ENCODE assay signal across 8 mouse cellular contexts in genomic region chr6:89200514-89201284, GRCm38 (mm10).
DNase-seq lines count a peak whose midpoint lies in the region; ATAC-seq and TF ChIP-seq lines count a peak whose summit lies in the region.
"Not testable (repeated sequence)": the region's sequence is repeated elsewhere in the genome, so short reads cannot be mapped to it uniquely, and the experiment has no call there.

No protein-coding gene starts in this region.

- H3K9ac ChIP-seq in forebrain, embryonic 11.5 days (ENCODE audit: low read length); heart, embryonic 13.5 days; hindbrain, embryonic 14.5 days; limb, embryonic 13.5 days; lung, embryonic 15.5 days; midbrain, postnatal 0 days (replicated peaks; ENCODE audit: low read length, poor library complexity, severe bottlenecking): not testable (repeated sequence)

- H3K27me3 ChIP-seq in forebrain, embryonic 11.5 days (ENCODE audit: control insufficient read depth, insufficient read depth, low read length); heart, embryonic 13.5 days (replicated peaks); hindbrain, embryonic 14.5 days (ENCODE audit: control insufficient read depth, insufficient read depth, low read length); limb, embryonic 13.5 days; lung, embryonic 15.5 days; midbrain, postnatal 0 days (ENCODE audit: insufficient read depth, low read length): not testable (repeated sequence)

- not testable (repeated sequence) for H3K36me3 ChIP-seq in forebrain, embryonic 11.5 days (ENCODE audit: control insufficient read depth, insufficient read depth, low read length); heart, embryonic 13.5 days; hindbrain, embryonic 14.5 days (replicated peaks; ENCODE audit: control insufficient read depth, insufficient read depth); limb, embryonic 13.5 days; lung, embryonic 15.5 days; midbrain, postnatal 0 days (ENCODE audit: insufficient read depth, low read length)

- WGBS in forebrain, embryonic 11.5 days, result 9% methylated on average over 19 of the region's 19 CpGs
- 12% methylated on average over 19 of the region's 19 CpGs for WGBS in heart, embryonic 13.5 days
- 16% methylated on average over 19 of the region's 19 CpGs for WGBS in hindbrain, embryonic 14.5 days
- 12% methylated on average over 19 of the region's 19 CpGs for WGBS in limb, embryonic 13.5 days
- 10% methylated on average over 19 of the region's 19 CpGs for WGBS in lung, embryonic 15.5 days
- 7% methylated on average over 19 of the region's 19 CpGs for WGBS in midbrain, postnatal 0 days

- peak overlapping the region; percentile 33 for H3K4me3 ChIP-seq in bone marrow macrophage, adult 2 months (ENCODE audit: insufficient read depth, low read length)
- H3K4me3 ChIP-seq in forebrain, embryonic 11.5 days (ENCODE audit: low read depth, low read length), result 0 out of 2 replicates have a peak overlapping the region, but pooled peaks have one; percentile 2
- H3K4me3 ChIP-seq in heart, embryonic 13.5 days, result peak overlapping the region; percentile 31
- H3K4me3 ChIP-seq in hindbrain, embryonic 14.5 days (replicated peaks; ENCODE audit: low read length), result 0 out of 2 replicates have a peak overlapping the region, but pooled peaks have one; percentile 7
- peak overlapping the region; percentile 23; the same call in 1 of the 2 replicates for H3K4me3 ChIP-seq in limb, embryonic 13.5 days
- not testable (repeated sequence) for H3K4me3 ChIP-seq in lung, embryonic 15.5 days
- peak overlapping the region; percentile 13; the same call in 1 of the 2 replicates for H3K4me3 ChIP-seq in midbrain, postnatal 0 days (ENCODE audit: low read depth, low read length)

- not testable (repeated sequence) for H3K27ac ChIP-seq in bone marrow macrophage, adult 2 months (ENCODE audit: insufficient read depth, low read depth, low read length); forebrain, embryonic 11.5 days (ENCODE audit: low read depth, low read length); heart, embryonic 13.5 days (replicated peaks); hindbrain, embryonic 14.5 days; limb, embryonic 13.5 days; lung, embryonic 15.5 days; midbrain, postnatal 0 days (ENCODE audit: low read depth, low read length)

- H3K9me3 ChIP-seq in forebrain, embryonic 11.5 days (ENCODE audit: control insufficient read depth, low read length); heart, embryonic 13.5 days; hindbrain, embryonic 14.5 days (ENCODE audit: control insufficient read depth, low read length); limb, embryonic 13.5 days; lung, embryonic 15.5 days; midbrain, postnatal 0 days (ENCODE audit: low read length): not testable (repeated sequence)

- TF ChIP-seq CTCF in bone marrow macrophage, adult 2 months (IDR thresholded peaks at IDR 0.05; ENCODE audit: low read depth, low read length); midbrain, postnatal 0 days (IDR thresholded peaks at IDR 0.05): not testable (repeated sequence)

- peak overlapping the region; percentile 37; the same call in 1 of the 2 replicates for H3K4me2 ChIP-seq in forebrain, embryonic 11.5 days (ENCODE audit: low read depth, low read length, severe bottlenecking)
- H3K4me2 ChIP-seq in heart, embryonic 13.5 days, result peak overlapping the region; percentile 62
- H3K4me2 ChIP-seq in hindbrain, embryonic 14.5 days (replicated peaks), result peak overlapping the region; percentile 46
- peak overlapping the region; percentile 52 for H3K4me2 ChIP-seq in limb, embryonic 13.5 days (replicated peaks)
- H3K4me2 ChIP-seq in lung, embryonic 15.5 days, result peak overlapping the region; percentile 41
- H3K4me2 ChIP-seq in midbrain, postnatal 0 days (ENCODE audit: low read depth, low read length, poor library complexity, severe bottlenecking), result peak overlapping the region; percentile 43

- DNase-seq in forebrain, embryonic 11.5 days (ENCODE audit: low spot score), result peak; percentile 28
- DNase-seq in hindbrain, embryonic 14.5 days (ENCODE audit: low spot score), result peak; percentile 18
- peak; percentile 8 for DNase-seq in kidney, adult 9 months
- not testable (repeated sequence) for DNase-seq in midbrain, postnatal 0 days (ENCODE audit: low spot score)

- H3K4me1 ChIP-seq in bone marrow macrophage, adult 2 months (ENCODE audit: control insufficient read depth, insufficient read depth, low read length); forebrain, embryonic 11.5 days (replicated peaks; ENCODE audit: control insufficient read depth, insufficient read depth, low read length); heart, embryonic 13.5 days; hindbrain, embryonic 14.5 days (replicated peaks; ENCODE audit: control insufficient read depth, insufficient read depth, low read length); limb, embryonic 13.5 days; lung, embryonic 15.5 days; midbrain, postnatal 0 days (ENCODE audit: insufficient read depth, low read length): not testable (repeated sequence)

- TF ChIP-seq POLR2A in bone marrow macrophage, adult 2 months (IDR thresholded peaks at IDR 0.05; ENCODE audit: borderline replicate concordance, low read depth, low read length), result not testable (repeated sequence)

- ATAC-seq in forebrain, embryonic 11.5 days (replicated peaks; ENCODE audit: low FRiP score), result 0 out of 2 replicates have a peak, but pooled peaks have one; percentile 53
- not testable (repeated sequence) for ATAC-seq in heart, embryonic 13.5 days (ENCODE audit: extremely low read depth, insufficient number of reproducible peaks, low FRiP score, low TSS enrichment); hindbrain, embryonic 14.5 days (ENCODE audit: low FRiP score); limb, embryonic 13.5 days (ENCODE audit: low FRiP score, low read depth); midbrain, postnatal 0 days (ENCODE audit: low FRiP score)
- ATAC-seq in lung, embryonic 15.5 days (ENCODE audit: borderline replicate concordance, extremely low read depth, low FRiP score, low TSS enrichment), result peak; percentile 42
